Mouse (Mus musculus) C2C12 (cell line): Measurements from ENCODE around the gene Samd1.

Source experiments
- CEBPB ChIP-seq: IDR thresholded peaks from one replicate; pipeline ENCODE4 v1.6.1; 2011; ENCODE audit warnings: low read depth, mild to moderate bottlenecking, control low read depth, moderate library complexity
- CTCF ChIP-seq: IDR thresholded peaks from one replicate; pipeline ENCODE4 v1.5.1; 2011; ENCODE audit not compliant: control insufficient read depth, insufficient read depth, insufficient read length
- FOSL1 ChIP-seq: IDR thresholded peaks from one replicate; pipeline ENCODE4 v1.8.0; 2011; ENCODE audit warnings: mild to moderate bottlenecking, low read length; ENCODE audit not compliant: poor library complexity, insufficient read depth, severe bottlenecking
- MAX ChIP-seq: IDR thresholded peaks from one replicate; pipeline ENCODE4 v1.6.1; 2011; ENCODE audit warnings: mild to moderate bottlenecking, control low read depth
- MYOG ChIP-seq: IDR thresholded peaks from one replicate; pipeline ENCODE4 v1.6.1; 2011; ENCODE audit not compliant: control insufficient read depth, insufficient read length; ENCODE audit errors: extremely low read depth
- USF1 ChIP-seq: IDR thresholded peaks from one replicate; pipeline ENCODE4 v1.6.1; 2011; ENCODE audit warnings: low read depth, mild to moderate bottlenecking, control low read depth, moderate library complexity

- no peak for TF ChIP-seq CTCF
- TF ChIP-seq MAX: no peak
- TF ChIP-seq MYOG: no peak
- no peak for TF ChIP-seq USF1
- no peak for TF ChIP-seq FOSL1
- no peak for TF ChIP-seq CEBPB
Measured at GRCm38 (mm10) chr8:83982449-83982848, 15.0 kb upstream of the Samd1 start.
